Mouse (Mus musculus): Measurements from ENCODE around the gene Rpl23. TPM values are rescaled to one million over a fixed set of nuclear protein-coding genes. Genes with fewer than 3 reads are reported as not detected.
"Not testable (repeated sequence)": the region's sequence is repeated elsewhere in the genome, so short reads cannot be mapped to it uniquely, and the experiment has no call there.

Rpl23 gene
- polyA plus RNA-seq, 1 experiment from 2014 or later = 632 TPM

GRCm38 (mm10) chr11:97738703-97739102, 43.5 kb downstream of the Rpl23 start:
- H3K27me3 ChIP-seq = no peaks in the 10 kb centered on the region
- ATAC-seq (ENCODE audit: insufficient number of reproducible peaks, insufficient read depth, low FRiP score, low TSS enrichment, low read depth) = no peak
- H3K9ac ChIP-seq = no peak overlapping the region
- peaks cover 46% of the 10 kb centered on the region for H3K4me1 ChIP-seq
- 64% methylated on average over 6 of the region's 6 CpGs for WGBS
- H3K9me3 ChIP-seq = no peaks in the 10 kb centered on the region
- H3K4me3 ChIP-seq = no peak overlapping the region
- H3K36me3 ChIP-seq = 0 out of 2 replicates have a peak, but pooled peaks cover 5% of the 10 kb centered on the region
- H3K4me2 ChIP-seq = no peak overlapping the region
- no peak overlapping the region for H3K27ac ChIP-seq

DNA sequence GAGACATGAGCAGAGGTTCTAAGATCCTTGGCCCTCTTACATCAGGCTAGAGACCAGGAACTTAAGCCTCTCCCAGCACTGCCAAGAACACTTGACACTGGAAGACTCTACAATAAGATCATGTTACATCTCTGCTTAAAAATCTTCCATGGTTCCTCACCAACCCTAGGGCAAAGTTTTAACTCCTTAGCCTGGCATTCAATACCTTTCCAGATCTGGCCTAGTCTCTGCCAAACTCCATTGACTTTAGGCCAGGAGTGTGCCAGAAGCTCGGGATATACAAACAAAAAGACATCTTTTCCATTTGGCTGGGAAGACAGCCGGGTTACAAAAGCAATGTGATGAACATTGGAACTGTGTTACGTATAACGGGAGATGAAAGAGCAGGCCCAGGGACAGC, 44.6 kb downstream of the Rpl23 start:
- Histone ChIP-seq H3K9me3 (no peaks in the 10 kb centered on the region), H3K4me1 (peaks cover 40% of the 10 kb centered on the region), H3K4me2 (no peak overlapping the region), H3K27me3 (no peaks in the 10 kb centered on the region), H3K36me3 (peaks cover 5% of the 10 kb centered on the region), H3K9ac (no peak overlapping the region), H3K4me3 (no peak overlapping the region), H3K27ac (peak overlapping the region; percentile 44; the same call in 1 of the 2 replicates)
- WGBS = 41% methylated on average over 4 of the region's 4 CpGs
- ATAC-seq (ENCODE audit: insufficient number of reproducible peaks, insufficient read depth, low FRiP score, low TSS enrichment, low read depth) = no peak

DNA sequence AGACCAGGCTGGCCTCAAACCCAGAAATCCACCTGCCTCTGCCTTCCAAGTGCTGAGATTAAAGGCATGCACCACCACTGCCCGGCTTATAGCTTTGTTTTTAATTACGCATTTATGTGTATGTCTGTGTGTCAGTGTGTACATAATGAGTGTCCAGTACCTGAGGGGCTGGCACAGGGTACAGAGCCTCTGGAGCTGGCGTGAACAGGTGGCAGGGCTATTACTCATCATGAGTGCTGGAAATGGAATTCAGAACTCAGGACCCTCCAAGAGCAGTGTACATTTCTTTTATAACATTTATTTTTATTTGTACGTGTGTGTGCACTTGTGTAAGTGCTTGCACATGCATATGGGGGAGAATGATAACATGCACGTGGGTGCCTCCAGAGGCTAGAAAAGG, 45.6 kb downstream of the Rpl23 start:
- no peak for ATAC-seq (ENCODE audit: insufficient number of reproducible peaks, insufficient read depth, low FRiP score, low TSS enrichment, low read depth)

DNA sequence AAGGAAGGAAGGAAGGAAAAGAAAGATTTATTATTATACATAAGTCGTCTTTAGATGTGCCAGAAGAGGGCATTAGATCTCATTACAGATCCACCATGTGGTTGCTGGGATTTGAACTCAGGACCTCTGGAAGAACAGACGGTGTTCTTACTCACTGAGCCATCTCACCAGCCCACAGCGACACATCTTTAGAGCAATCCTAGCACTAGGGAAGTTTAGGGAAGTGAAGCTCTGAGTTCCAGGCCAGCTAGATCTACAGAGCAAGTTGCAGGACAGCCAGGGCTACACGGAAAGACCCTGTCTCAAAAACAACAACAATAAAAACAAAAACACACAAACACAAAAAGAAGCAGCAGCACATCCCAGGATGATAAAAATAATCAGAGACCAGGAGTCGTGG, 47.4 kb downstream of the Rpl23 start:
- not testable (repeated sequence) for H3K4me2 ChIP-seq; H3K4me3 ChIP-seq; ATAC-seq (ENCODE audit: insufficient number of reproducible peaks, insufficient read depth, low FRiP score, low TSS enrichment, low read depth); H3K9me3 ChIP-seq; H3K27me3 ChIP-seq; H3K9ac ChIP-seq; H3K27ac ChIP-seq
- peaks cover 28% of the 10 kb centered on the region for H3K36me3 ChIP-seq
- peaks cover 25% of the 10 kb centered on the region for H3K4me1 ChIP-seq
- 78% methylated on average over 5 of the region's 5 CpGs for WGBS

More for the DNA sequence above, 45.6 kb downstream of the Rpl23 start:
- H3K9ac ChIP-seq = no peak overlapping the region
- H3K27ac ChIP-seq = no peak overlapping the region
- H3K4me3 ChIP-seq = no peak overlapping the region
- no peaks in the 10 kb centered on the region for H3K27me3 ChIP-seq
- H3K36me3 ChIP-seq = peaks cover 14% of the 10 kb centered on the region
- H3K4me1 ChIP-seq = peaks cover 33% of the 10 kb centered on the region
- WGBS = 82% methylated on average over 5 of the region's 5 CpGs
- H3K4me2 ChIP-seq = no peak overlapping the region
- no peaks in the 10 kb centered on the region for H3K9me3 ChIP-seq

- no peak for ATAC-seq (ENCODE audit: insufficient number of reproducible peaks, insufficient read depth, low FRiP score, low TSS enrichment, low read depth)
- Histone ChIP-seq H3K4me2 (peak overlapping the region; percentile 17; the same call in 1 of the 2 replicates), H3K4me3 (no peak overlapping the region), H3K27me3 (no peaks in the 10 kb centered on the region), H3K36me3 (peaks cover 39% of the 10 kb centered on the region), H3K9me3 (no peaks in the 10 kb centered on the region), H3K9ac (0 out of 2 replicates have a peak overlapping the region, but pooled peaks have one; percentile 32), H3K27ac (peak overlapping the region; percentile 51), H3K4me1 (peaks cover 21% of the 10 kb centered on the region)
- WGBS = 12% methylated on average over 10 of the region's 10 CpGs
These were observed 48.5 kb downstream of the Rpl23 start for GRCm38 (mm10) chr11:97733689-97734088.

- Histone ChIP-seq H3K27ac (no peak overlapping the region), H3K36me3 (peaks cover 83% of the 10 kb centered on the region), H3K4me3 (no peak overlapping the region), H3K27me3 (no peaks in the 10 kb centered on the region), H3K4me1 (peaks cover 5% of the 10 kb centered on the region), H3K9ac (0 out of 2 replicates have a peak overlapping the region, but pooled peaks have one; percentile 6), H3K9me3 (no peaks in the 10 kb centered on the region), H3K4me2 (no peak overlapping the region)
- no peak for ATAC-seq (ENCODE audit: insufficient number of reproducible peaks, insufficient read depth, low FRiP score, low TSS enrichment, low read depth)
- WGBS = 73% methylated on average over 7 of the region's 7 CpGs
These were observed 53.5 kb downstream of the Rpl23 start for GRCm38 (mm10) chr11:97728730-97729129.

GRCm38 (mm10) chr11:97728311-97728710, 53.9 kb downstream of the Rpl23 start:
- Histone ChIP-seq H3K9me3 (no peaks in the 10 kb centered on the region), H3K4me3 (no peak overlapping the region), H3K27ac (no peak overlapping the region), H3K36me3 (peaks cover 87% of the 10 kb centered on the region), H3K9ac (0 out of 2 replicates have a peak overlapping the region, but pooled peaks have one; percentile 6), H3K27me3 (no peaks in the 10 kb centered on the region), H3K4me2 (no peak overlapping the region), H3K4me1 (peaks cover under 1% of the 10 kb centered on the region; the same call in 1 of the 2 replicates)
- 67% methylated on average over 7 of the region's 7 CpGs for WGBS
- no peak for ATAC-seq (ENCODE audit: insufficient number of reproducible peaks, insufficient read depth, low FRiP score, low TSS enrichment, low read depth)

Small RNAs within 50 kb of the gene (microRNA-seq; reads per million reads assigned to microRNA genes)
- gene Mir8102 = not detected

Other genes with a start within 250 kb of the Rpl23 start
- gene Srcin1, start 206.3 kb downstream of the Rpl23 start, polyA plus RNA-seq (2015; fragmentation: Nextera tagmentation; extraction: Ambion mirVana) = 0.76 and 1.2 TPM in 2 replicates
- 4.3 and 7.2 TPM in 2 replicates for gene Epop, start 152.7 kb downstream of the Rpl23 start, polyA plus RNA-seq (2015; fragmentation: Nextera tagmentation; extraction: Ambion mirVana)
- 3.1 and 3.3 TPM in 2 replicates for gene Mllt6, start 119.0 kb downstream of the Rpl23 start, polyA plus RNA-seq (2015; fragmentation: Nextera tagmentation; extraction: Ambion mirVana)
- 12.5 and 13.4 TPM in 2 replicates for gene Cisd3, start 96.6 kb downstream of the Rpl23 start, polyA plus RNA-seq (2015; fragmentation: Nextera tagmentation; extraction: Ambion mirVana)
- gene Pcgf2, start 81.9 kb downstream of the Rpl23 start, polyA plus RNA-seq (2015; fragmentation: Nextera tagmentation; extraction: Ambion mirVana) = 17.2 and 20.9 TPM in 2 replicates
- 443 and 487 TPM in 2 replicates for gene Psmb3, start 79.0 kb downstream of the Rpl23 start, polyA plus RNA-seq (2015; fragmentation: Nextera tagmentation; extraction: Ambion mirVana)
- gene Pip4k2b, start 37.7 kb downstream of the Rpl23 start, polyA plus RNA-seq (2015; fragmentation: Nextera tagmentation; extraction: Ambion mirVana) = 2.3 and 3.1 TPM in 2 replicates
- gene Cwc25, start 15.9 kb downstream of the Rpl23 start, polyA plus RNA-seq (2015; fragmentation: Nextera tagmentation; extraction: Ambion mirVana) = 22.5 and 23.3 TPM in 2 replicates
- 0.62 and 0.84 TPM in 2 replicates for gene 1700001P01Rik, start 6.5 kb downstream of the Rpl23 start, polyA plus RNA-seq (2015; fragmentation: Nextera tagmentation; extraction: Ambion mirVana)
- gene Lasp1, start 16.6 kb upstream of the Rpl23 start, polyA plus RNA-seq (2015; fragmentation: Nextera tagmentation; extraction: Ambion mirVana) = 122 and 131 TPM in 2 replicates
- gene B230217C12Rik, start 58.3 kb upstream of the Rpl23 start, polyA plus RNA-seq (2015; fragmentation: Nextera tagmentation; extraction: Ambion mirVana) = 10.5 and 11.8 TPM in 2 replicates
- 0.66 and 0.84 TPM in 2 replicates for gene Fbxo47, start 101.7 kb upstream of the Rpl23 start, polyA plus RNA-seq (2015; fragmentation: Nextera tagmentation; extraction: Ambion mirVana)
- 0.18 and 0.34 TPM in 2 replicates for gene Plxdc1, start 204.0 kb upstream of the Rpl23 start, polyA plus RNA-seq (2015; fragmentation: Nextera tagmentation; extraction: Ambion mirVana)
- gene Arl5c, start 213.7 kb upstream of the Rpl23 start, polyA plus RNA-seq (2015; fragmentation: Nextera tagmentation; extraction: Ambion mirVana) = 9.6 and 14.7 TPM in 2 replicates
- gene Cacnb1, start 240.6 kb upstream of the Rpl23 start, polyA plus RNA-seq (2015; fragmentation: Nextera tagmentation; extraction: Ambion mirVana) = 16.6 and 17.3 TPM in 2 replicates
- gene Rpl19, start 244.3 kb upstream of the Rpl23 start, polyA plus RNA-seq (2015; fragmentation: Nextera tagmentation; extraction: Ambion mirVana) = 983 and 1,161 TPM in 2 replicates